Mouse (Mus musculus): ENCODE results near the gene Vmn2r46. TPM values are rescaled to one million over a fixed set of nuclear protein-coding genes. Genes with fewer than 3 reads are reported as not detected.
"Not testable (repeated sequence)": the region's sequence is repeated elsewhere in the genome, so short reads cannot be mapped to it uniquely, and the experiment has no call there.

Vmn2r46 gene
- polyA plus RNA-seq (2014; fragmentation: Nextera tagmentation; extraction: Ambion mirVana) = not detected in 2 replicates

- not testable (repeated sequence) for ATAC-seq; H3K9ac ChIP-seq (ENCODE audit: low read length); H3K4me3 ChIP-seq (ENCODE audit: low read depth, low read length); H3K4me1 ChIP-seq (ENCODE audit: control insufficient read depth, insufficient read depth, low read length); H3K27me3 ChIP-seq (replicated peaks; ENCODE audit: control insufficient read depth, insufficient read depth, low read length); H3K9me3 ChIP-seq (replicated peaks; ENCODE audit: control insufficient read depth, low read length); H3K36me3 ChIP-seq (ENCODE audit: control insufficient read depth, insufficient read depth, low read length); H3K27ac ChIP-seq (ENCODE audit: low read depth, low read length); DNase-seq (ENCODE audit: low spot score); H3K4me2 ChIP-seq (ENCODE audit: low read length)
- WGBS = no CpG with 5 or more reads among the region's 1 CpGs
Measured at GRCm38 (mm10) chr7:9770471-9770870, at the start of gene Vmn2r46. Gene Vmn2r46, minus strand, starts transcription at chr7:9770571.

Other genes with a start within 250 kb of the Vmn2r46 start
- gene Vmn2r47, start 70.8 kb upstream of the Vmn2r46 start, polyA plus RNA-seq (2014; fragmentation: Nextera tagmentation; extraction: Ambion mirVana) = not detected in 2 replicates
- not detected in 2 replicates for gene Vmn2r48, start 183.0 kb upstream of the Vmn2r46 start, polyA plus RNA-seq (2014; fragmentation: Nextera tagmentation; extraction: Ambion mirVana)
- not detected in 2 replicates for gene Vmn2r49, start 221.7 kb upstream of the Vmn2r46 start, polyA plus RNA-seq (2014; fragmentation: Nextera tagmentation; extraction: Ambion mirVana)